ENCODE assay signal across 11 mouse cellular contexts in the genomic region with DNA sequence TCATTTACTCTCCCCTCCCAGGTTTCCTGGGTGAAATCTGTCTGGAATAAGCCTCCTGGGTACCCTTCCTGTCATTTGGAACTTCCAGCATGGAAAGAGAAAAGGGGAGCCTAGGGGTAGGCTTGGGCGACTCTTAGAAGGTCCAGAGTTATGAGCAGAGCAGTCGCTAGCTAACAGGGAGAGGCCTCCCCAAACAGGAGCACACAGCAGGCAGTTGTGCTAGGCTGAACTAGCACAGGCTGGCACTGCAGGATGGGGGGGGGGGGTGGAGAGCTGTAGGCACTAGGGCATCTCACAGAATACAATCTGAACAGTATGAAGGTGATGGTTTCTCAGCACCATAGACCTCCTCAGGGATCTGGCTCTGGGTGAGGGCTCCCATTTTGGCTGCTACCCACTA. TPM values are rescaled to one million over a fixed set of nuclear protein-coding genes. Genes with fewer than 3 reads are reported as not detected.
A peak's percentile ranks its signal among the peaks of the same experiment; 100 is the strongest.
DNase-seq lines count a peak whose midpoint lies in the region; ATAC-seq and TF ChIP-seq lines count a peak whose summit lies in the region.
"Had no signal": no experiment of that assay in that cellular context is flagged by ENCODE, and none has a peak within 500 bp of the region (broad histone marks: within the 10 kb centered on the region; RNA-seq: fewer than 3 reads in every experiment).

No protein-coding gene starts in this region.

- intact Hi-C loops in gastrocnemius, adult 2 months (cut with DNase I), result no loop called here

- TF ChIP-seq CTCF in gastrocnemius, adult 2 months (IDR thresholded peaks at IDR 0.05), result no peak
- TF ChIP-seq CTCF in liver, postnatal 0 days (IDR thresholded peaks at IDR 0.05; ENCODE audit: low read depth), result no peak

- H3K9ac ChIP-seq in kidney, embryonic 15.5 days, result no peak overlapping the region
- H3K9ac ChIP-seq in liver, postnatal 0 days (replicated peaks), result no peak overlapping the region

- no peak for ATAC-seq in kidney, embryonic 15.5 days (replicated peaks; ENCODE audit: low FRiP score)
- ATAC-seq in liver, postnatal 0 days, result peak; percentile 37
- ATAC-seq: hindbrain, embryonic 16.5 days had no signal

- 23% methylated on average over 2 of the region's 2 CpGs for WGBS in kidney, embryonic 15.5 days
- 67% methylated on average over 2 of the region's 2 CpGs for WGBS in embryonic facial prominence, embryonic 10.5 days
- WGBS in liver, postnatal 0 days (ENCODE audit: insufficient replicate concordance), result 24% methylated on average over 2 of the region's 2 CpGs

- H3K4me2 ChIP-seq in kidney, embryonic 15.5 days, result no peak overlapping the region
- H3K4me2 ChIP-seq in liver, postnatal 0 days (ENCODE audit: low read depth, low read length), result no peak overlapping the region; the same call in 1 of the 2 replicates

- no peak for TF ChIP-seq EP300 in liver, postnatal 0 days (IDR thresholded peaks at IDR 0.05; ENCODE audit: low read depth)

- peak; percentile 8 for DNase-seq in gastrocnemius, adult 2 months
- DNase-seq in gastrocnemius, postnatal 25 days, result no peak
- DNase-seq in kidney, postnatal 36 days, result no peak
- DNase-seq in embryonic facial prominence, embryonic 10.5 days (ENCODE audit: low spot score), result no peak
- no peak for DNase-seq in liver, postnatal 0 days
- no peak for DNase-seq in layer of hippocampus, adult 9-10 months (ENCODE audit: low spot score)
- DNase-seq in c-Kit-positive CD71-positive TER-119-positive erythroid progenitor cells, embryonic 14.5 days (ENCODE audit: low spot score), result no peak
- DNase-seq: layer of hippocampus, postnatal 36 days; right cerebral cortex, postnatal 4 days had no signal

- no peaks in the 10 kb centered on the region for H3K9me3 ChIP-seq in kidney, embryonic 15.5 days (replicated peaks)
- H3K9me3 ChIP-seq in embryonic facial prominence, embryonic 10.5 days, result no peaks in the 10 kb centered on the region
- no peaks in the 10 kb centered on the region for H3K9me3 ChIP-seq in liver, postnatal 0 days (ENCODE audit: low read length)

- peaks cover 22% of the 10 kb centered on the region for H3K36me3 ChIP-seq in kidney, embryonic 15.5 days
- peaks cover 11% of the 10 kb centered on the region; the same call in 1 of the 2 replicates for H3K36me3 ChIP-seq in embryonic facial prominence, embryonic 10.5 days (replicated peaks)
- no peaks in the 10 kb centered on the region for H3K36me3 ChIP-seq in liver, postnatal 0 days (replicated peaks; ENCODE audit: insufficient read depth, low read length)

- peak overlapping the region; percentile 33 for H3K4me3 ChIP-seq in gastrocnemius, adult 2 months
- no peak overlapping the region for H3K4me3 ChIP-seq in kidney, embryonic 15.5 days (replicated peaks)
- H3K4me3 ChIP-seq in embryonic facial prominence, embryonic 10.5 days, result no peak overlapping the region
- no peak overlapping the region for H3K4me3 ChIP-seq in liver, postnatal 0 days (ENCODE audit: low read depth, low read length)

- peak overlapping the region; percentile 94 for H3K27ac ChIP-seq in gastrocnemius, adult 2 months
- H3K27ac ChIP-seq in kidney, embryonic 15.5 days, result peak overlapping the region; percentile 96
- H3K27ac ChIP-seq in embryonic facial prominence, embryonic 10.5 days (replicated peaks), result peak overlapping the region; percentile 54
- H3K27ac ChIP-seq in liver, postnatal 0 days (ENCODE audit: low read depth), result peak overlapping the region; percentile 77

- H3K27me3 ChIP-seq in kidney, embryonic 15.5 days, result no peaks in the 10 kb centered on the region
- no peaks in the 10 kb centered on the region for H3K27me3 ChIP-seq in embryonic facial prominence, embryonic 10.5 days (replicated peaks; ENCODE audit: low read depth, poor library complexity, severe bottlenecking)
- no peaks in the 10 kb centered on the region for H3K27me3 ChIP-seq in liver, postnatal 0 days (ENCODE audit: insufficient read depth, low read length)

- H3K4me1 ChIP-seq in kidney, embryonic 15.5 days, result peaks cover 67% of the 10 kb centered on the region
- H3K4me1 ChIP-seq in embryonic facial prominence, embryonic 10.5 days, result peaks cover 63% of the 10 kb centered on the region
- peaks cover 59% of the 10 kb centered on the region for H3K4me1 ChIP-seq in liver, postnatal 0 days (ENCODE audit: insufficient read depth)

RNA-seq across cellular contexts. Expression of a gene that starts 31.1 kb away (rescaled TPM):
- 10 to 100 TPM in 1 of 2 experiments, 1 to 10 TPM in 1; 4.5 to 11.6 TPM for total RNA-seq in gastrocnemius, adult 2 months (2021)
- total RNA-seq in gastrocnemius, postnatal 25 days (2021), result 1 to 10 TPM; 3.7 to 8.0 TPM
- 10.1 and 10.4 TPM in 2 replicates for polyA plus RNA-seq in kidney, embryonic 15.5 days (2015; fragmentation: Nextera tagmentation; extraction: Ambion mirVana)
- 4.2 and 5.4 TPM in 2 replicates for polyA plus RNA-seq in embryonic facial prominence, embryonic 10.5 days (2016; fragmentation: Nextera tagmentation; extraction: Ambion mirVana)
- 2.1 TPM in 2 replicates for polyA plus RNA-seq in liver, postnatal 0 days (2015; fragmentation: Nextera tagmentation; extraction: Ambion mirVana)
